Mouse (Mus musculus) adrenal gland (tissue): ENCODE measurements around the gene Slx4ip.

Experiments used
- intact Hi-C: fragments of 180-260 bp; cut with DNase I; formaldehyde crosslinking; loops from one replicate; pipeline ENCODE4 v1.15.1; 2025

Gene Slx4ip

DNA sequence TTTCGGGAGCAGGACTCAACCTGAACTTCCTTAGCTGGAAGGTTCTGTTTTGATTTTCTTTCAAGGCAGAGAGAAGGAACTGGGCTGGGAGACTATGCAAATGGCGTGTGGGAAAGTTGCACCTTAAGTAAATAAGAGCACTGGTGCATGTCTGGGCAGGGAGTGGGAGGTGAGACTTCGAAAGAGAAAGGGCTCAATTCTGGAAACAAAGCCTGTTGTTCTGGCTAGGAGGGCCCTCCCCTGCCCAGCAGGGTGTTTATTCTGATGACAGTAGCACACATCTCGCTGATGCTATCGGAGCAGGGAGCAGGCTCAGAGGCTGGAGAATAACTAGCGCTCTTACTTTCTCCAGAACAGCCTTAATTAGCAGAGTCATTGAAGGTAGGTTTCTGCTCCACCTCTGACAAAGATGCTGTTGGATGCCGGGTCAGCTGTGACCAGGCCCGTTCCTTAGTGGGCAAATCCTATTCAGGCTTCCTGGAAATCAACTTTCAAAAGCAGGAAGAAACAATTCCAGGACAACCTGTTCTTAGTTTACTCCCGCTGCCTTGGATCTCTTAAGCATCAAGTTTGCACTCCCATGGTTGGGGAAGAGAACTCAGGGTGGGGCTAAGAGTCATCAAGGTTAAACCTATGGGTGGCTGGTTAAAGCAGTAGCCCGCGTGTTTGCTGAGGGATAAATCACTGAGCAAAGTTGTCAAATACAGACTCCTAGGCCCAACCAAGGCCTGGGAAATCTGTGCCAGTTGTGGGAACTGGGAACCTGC lies 207.4 kb downstream of the Slx4ip start:
- intact Hi-C loops: no loop called here

DNA sequence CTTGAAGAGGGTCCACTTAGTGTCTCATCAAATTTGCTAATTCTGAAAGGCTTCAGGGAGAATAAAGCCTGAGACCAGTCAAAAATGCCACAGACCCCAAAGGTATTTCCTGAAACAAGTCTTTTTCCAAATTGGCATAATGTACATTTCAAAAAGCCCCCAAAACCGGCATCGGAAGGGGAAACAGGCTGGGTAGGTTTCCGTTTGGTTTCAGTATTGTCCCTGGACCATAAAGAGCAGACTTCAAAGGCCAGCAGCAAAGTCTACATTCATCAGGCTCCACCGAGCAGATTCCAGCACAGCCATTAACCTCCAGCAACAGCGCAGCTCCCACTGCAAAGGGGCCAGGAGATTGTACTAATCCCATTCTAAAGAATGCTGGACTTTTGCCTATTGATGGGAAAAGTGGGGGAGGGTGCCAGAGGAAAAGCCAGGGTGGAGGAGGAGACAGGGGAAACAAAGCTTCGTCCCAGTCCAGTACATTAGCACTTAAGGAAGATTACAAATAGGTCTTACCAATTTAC lies 208.3 kb downstream of the Slx4ip start:
- intact Hi-C loops: no loop called here

DNA sequence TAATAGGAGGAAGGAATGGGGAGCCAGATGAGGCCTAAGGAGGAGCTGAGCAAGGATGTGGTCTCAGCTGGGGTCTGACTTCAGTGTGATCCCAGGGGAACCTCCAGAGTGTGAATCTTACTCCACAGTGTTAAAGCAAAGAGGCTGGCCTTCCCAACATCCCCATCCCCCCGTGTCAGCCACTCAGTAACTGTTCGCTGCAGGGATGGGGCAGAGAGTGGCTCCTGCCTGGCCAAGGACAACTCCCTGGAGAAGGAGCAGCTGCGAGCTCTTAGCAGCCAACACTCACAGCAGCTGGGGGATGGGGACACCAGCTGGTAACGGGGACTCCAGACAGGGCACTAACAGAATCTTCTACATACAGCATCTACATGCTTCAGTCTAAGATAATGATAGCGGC lies 210.1 kb downstream of the Slx4ip start:
- intact Hi-C loops: no loop called here

DNA sequence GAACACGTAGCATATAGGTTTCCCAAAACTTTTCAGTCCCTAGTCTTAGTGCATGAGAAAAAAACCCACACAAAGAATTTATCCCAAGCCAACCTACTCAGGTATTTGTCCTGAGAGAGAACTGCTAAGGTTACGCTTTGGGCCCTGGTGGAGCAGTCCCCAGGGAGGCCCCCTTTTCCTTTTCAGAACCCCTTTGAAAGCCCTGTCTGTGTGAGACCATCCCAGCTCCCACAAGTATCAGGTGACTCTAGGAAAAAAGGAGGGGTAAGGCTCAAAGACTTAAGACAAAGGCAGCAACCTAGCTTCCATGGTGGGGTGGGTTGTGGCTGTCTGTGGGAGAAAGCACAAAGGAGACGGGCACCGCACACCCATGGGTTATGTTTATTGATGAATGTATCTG lies 216.2 kb downstream of the Slx4ip start:
- intact Hi-C loops: no loop called here

DNA sequence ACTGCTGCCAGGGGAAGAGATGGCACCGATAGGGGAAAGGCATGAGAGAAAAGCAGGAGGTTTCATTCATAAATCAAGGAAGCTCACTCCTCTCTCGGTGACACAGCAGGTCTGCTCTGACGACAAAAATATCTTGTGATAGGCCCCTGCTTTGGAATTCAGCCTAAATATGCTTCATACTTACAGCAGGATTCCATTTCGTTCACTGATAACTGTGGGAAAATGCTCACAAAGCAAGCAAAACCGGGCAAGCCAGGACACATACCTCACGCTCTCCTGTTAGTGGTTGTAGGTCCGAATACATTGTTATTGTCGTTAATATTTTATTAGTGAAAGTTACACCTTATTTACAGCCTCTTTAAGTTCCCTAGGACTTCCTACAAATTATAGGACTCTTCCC lies 216.9 kb downstream of the Slx4ip start:
- intact Hi-C loops: no loop called here

DNA sequence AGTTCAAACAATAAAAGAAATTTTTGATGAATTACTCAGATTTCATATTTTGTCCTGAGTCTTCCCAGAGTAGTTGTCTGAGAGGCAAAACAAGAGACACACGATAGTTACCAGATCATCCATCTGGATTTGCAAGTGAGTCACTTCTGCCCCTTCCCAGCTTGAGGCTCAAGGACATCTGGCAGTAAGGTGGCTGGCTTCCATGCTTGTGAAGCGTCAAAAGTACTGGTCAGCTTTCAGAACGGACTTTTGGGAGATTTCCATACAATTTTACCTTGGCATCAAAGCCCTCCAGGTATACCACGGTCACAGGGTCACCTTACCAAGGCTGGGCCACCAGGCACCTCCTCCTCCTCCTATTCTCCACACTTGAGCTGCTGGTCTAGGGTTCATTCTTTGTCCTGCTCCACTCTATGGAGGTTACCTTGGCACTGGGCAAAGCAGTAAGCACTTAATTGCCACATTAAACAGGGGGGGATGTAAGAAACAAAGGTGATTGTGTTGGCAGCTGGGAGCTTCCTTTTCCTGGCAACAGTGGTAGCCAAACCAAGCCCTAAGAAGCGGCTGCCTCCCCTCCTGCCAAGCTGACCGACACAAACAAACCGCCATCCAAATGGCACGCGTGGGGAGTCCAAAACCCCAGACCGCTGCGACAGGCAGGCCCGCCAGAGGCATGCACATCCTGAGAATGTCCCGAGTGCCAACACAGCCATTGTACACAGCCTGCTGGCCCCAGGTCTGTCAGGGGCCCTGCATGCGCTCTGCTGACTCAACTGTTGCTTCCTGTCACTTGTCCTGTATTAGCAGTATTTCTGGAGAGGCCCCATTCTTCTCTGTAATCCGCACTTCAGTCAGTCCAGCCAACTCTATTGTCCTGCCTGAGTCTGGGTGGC lies 218.5 kb downstream of the Slx4ip start:
- intact Hi-C loops: loop anchor here (10.0 kb wide), 2 partner anchors 195 to 835 kb away; no protein-coding TSS in a partner anchor

DNA sequence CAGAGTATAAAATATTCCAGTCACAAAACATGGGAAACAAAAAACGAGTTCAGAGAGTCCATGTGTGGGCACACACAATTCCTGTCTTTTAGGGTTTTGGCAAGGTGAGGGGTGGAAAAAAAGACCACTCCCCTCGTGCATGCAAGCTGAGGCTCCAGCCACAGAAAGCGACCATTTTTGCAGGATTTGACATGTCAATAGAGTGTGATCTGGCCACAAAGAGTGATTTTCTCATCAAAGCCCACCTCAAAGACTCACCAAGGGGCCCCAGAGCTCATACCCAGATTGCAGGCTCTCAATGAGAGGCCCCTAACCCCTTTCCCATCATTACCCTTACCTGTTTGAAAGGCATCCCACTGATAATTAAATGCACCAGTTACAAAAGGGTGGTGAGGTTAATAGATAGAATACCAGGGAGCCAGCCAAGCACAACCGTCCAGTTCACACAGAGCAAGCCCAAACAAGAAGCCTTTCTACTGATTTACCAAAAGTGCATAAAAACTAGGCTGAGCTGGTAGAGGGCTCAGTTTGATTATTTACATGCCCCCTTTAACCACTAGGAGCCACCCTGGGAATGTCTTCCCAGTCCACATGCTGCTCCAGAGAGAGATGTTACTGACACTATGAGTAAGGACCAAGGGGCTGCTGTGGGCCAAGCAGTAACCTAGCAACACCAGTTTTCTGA lies 219.3 kb downstream of the Slx4ip start:
- intact Hi-C loops: loop anchor here (10.0 kb wide), 2 partner anchors 196 to 834 kb away; no protein-coding TSS in a partner anchor

DNA sequence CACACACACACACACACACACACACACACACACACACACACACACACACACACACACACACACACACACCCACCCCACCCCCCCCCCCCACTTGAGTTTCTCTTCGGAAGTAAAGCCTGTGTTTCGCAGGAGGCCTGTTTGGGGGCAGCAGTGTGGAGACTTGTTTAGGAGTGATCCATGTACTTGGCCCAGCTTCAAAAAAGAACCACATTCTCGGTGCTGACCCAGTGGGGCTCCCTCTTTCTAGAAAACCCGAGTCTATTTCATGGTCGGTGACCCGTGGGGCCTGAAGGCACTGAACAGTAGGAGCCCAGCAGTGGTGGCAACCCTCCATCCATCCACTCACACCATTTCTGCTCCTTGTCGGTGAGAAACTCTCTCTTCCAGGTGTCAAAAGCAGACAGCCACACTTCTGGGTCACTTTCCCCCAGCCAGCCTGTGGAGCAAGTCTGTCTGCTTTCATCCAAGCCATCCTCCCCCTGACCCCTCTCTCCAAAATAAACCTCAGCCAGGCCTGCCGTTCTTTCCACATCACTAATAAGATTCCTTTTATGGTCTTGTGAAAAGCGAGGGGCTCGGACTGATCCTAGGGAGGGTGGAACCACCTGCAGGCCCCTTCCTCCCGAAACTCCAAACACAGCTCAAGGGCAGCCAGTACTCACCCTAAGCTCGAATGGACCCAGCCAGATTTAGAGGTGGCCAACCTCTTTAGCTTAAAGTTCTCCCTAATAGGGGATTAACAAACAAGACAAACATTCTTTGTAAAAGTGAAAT lies 222.5 kb downstream of the Slx4ip start:
- intact Hi-C loops: loop anchor here (10.0 kb wide), 2 partner anchors 199 to 831 kb away; no protein-coding TSS in a partner anchor

DNA sequence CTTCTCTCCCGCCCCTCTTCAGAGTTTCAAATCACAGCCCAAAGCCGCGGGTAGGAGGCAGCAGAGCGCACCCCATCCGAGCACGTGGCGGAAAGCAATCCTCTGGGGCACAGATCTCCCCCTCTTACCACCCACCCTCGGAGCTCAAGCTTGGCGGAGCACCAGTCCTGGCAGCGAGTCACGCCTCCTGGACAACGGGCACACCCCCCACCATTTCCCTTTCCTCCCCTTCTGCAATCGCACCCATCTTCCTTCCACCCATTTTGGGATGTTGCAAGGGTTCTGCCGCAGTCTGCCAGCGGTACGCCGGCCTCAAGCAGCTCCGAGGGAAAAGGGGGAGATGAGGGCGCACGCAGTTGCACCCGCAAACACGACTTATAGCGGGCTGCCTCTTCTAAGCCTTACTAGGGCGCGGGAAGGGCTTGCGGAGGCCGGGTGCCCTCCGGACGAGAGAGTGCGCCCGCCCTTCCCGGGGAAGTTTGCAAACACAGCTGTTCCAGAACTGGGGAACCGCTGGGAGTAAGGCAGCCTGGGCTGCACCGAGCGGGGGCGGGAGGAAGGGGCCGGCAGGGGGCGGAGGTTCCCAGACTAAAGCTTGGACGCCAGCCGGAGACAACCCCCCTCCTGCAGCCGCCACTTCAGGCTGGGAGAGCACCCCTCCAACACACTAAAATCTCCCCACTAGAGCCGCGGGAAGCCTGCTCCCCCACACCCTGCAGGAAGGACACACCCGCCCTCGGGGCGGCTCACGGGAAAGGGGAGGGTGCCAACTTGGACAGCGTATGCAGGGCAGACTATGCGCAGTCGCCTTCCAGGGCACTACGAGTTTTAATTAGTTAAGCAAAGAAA lies 223.5 kb downstream of the Slx4ip start:
- intact Hi-C loops: loop anchor here (5.0 to 10.0 kb wide), 3 partner anchors 200 to 830 kb away; no protein-coding TSS in a partner anchor

DNA sequence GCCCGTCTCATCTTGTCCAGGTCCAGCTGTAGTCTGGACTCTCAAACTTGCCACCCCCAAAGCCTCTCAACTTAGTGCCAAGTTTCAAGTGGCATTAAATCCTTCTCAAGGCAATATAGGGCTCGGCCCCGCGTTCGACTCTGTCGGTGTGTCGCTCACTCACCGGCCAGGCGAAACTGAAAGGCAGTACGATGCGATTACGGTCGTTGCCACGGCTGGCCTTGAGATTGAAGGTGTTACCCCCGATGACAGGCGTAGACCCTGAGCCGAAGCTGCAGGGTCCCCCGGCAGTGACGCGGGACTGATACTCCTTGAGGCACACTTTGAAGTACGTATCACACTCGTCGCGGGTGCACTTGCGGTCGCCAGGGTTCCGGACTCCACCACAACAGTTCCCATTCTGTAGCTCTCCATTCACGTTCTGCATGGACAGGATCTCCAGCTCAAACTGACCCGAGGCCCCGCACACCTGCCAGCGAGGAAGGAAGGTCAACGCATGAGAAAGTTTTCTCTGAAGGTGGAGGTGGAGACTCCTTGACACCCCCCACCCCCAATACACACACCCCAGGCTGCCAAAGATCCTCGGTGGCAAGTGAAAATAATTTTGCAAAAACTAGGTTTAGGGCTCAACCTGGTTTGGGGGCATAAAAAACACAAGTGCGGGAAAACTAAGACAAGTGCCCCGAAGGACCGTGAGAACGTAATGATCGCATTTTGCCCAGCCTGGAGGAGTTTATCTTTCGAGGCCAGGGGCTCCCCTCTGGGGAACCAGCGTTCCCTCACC lies 224.4 kb downstream of the Slx4ip start:
- intact Hi-C loops: loop anchor here (5.0 to 10.0 kb wide), 3 partner anchors 201 to 829 kb away; no protein-coding TSS in a partner anchor

DNA sequence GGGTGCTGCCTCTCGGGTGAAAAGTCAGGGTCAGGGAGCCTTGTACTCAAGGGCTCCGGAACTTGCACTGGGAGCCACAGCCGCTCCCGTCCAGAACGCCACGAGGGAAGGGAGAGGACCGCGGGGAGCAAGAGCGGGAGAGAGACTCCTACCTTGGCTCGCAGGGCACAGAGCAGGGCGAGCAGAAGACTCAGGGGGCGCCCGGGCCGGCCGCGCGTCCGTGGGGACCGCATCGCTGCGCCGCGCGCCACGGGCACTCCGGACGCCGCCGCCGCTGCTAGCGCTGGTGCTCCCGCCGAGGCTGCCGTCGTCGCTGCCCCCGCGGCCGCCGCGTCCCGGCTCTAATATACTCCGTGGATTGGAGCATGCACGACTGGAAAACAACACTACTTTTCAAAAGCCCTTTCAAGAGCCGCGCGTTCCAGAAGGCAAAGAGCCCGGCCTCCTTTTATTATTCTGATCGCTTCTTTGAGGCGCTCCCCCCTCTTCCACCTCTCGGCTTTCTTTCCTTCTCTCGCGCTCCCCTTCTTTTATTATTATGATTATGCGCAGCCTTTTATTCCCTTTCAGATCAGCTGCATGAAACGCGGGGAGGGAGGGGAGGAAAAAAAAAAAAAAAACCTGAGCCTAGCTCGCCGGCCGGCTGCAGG lies 225.1 kb downstream of the Slx4ip start, which contains the start of gene Jag1:
Gene Jag1, minus strand, starts transcription at position 620 of the 650 bp plus-strand sequence.
- intact Hi-C loops: loop anchor here (5.0 to 10.0 kb wide), 3 partner anchors 201 to 829 kb away; no protein-coding TSS in a partner anchor

DNA sequence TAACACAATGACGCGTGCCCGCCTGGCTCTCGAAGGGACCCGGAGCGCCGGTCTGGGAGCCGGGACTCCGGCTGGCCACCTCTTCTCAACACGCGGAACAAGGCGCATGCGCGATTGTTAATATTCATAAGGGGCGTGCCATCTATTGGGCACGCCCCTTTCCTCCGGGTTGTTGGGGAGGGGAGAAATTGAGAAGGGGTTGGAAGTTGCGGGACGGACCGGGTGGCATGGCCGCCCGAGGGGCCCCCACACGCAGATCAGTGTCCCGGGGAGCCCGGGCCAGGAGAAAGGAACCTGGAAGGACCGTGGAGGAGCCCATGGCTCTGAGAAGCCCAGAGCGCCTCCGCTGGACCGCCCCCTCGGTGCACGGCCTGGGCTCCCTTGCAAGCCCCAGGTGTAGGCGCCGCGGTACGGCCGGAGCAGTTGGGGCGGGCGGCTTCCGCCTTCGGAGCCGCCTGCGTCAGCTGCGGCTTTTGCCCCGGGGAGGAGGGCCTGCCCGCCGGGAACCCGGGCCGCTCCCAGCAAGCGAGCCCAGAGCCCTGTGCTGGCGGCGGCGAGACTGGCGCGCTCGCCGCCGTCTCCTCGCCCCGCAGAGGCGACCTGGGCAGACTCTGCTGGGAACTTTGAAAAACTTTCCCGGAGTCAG lies 225.8 kb downstream of the Slx4ip start:
- intact Hi-C loops: loop anchor here (5.0 to 10.0 kb wide), 3 partner anchors 202 to 828 kb away; no protein-coding TSS in a partner anchor

DNA sequence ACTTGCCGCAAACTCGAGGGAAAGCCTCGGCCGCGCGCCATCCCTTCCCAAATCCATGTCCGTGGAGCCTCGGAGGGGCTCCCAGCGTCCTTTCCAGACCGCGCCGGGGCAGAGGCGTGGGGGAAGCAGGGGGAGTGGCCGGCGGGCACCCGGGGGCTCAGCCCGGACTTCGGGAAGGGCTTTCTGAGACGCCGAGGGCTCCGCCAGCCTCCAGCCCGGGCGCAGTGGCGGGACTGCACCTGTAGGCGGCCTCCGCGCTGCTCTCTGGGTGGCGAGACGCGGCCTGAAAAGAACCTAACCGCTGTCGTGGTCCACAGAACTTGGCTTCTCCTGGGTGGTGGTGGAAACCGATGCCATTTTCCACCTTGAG lies 226.3 kb downstream of the Slx4ip start:
- intact Hi-C loops: loop anchor here (5.0 to 10.0 kb wide), 3 partner anchors 203 to 827 kb away; no protein-coding TSS in a partner anchor
